Mouse (Mus musculus) cerebellum, adult 9-10 months (tissue): Measurements from ENCODE around the gene Ssh1.

Experiments
- DNase-seq: peaks from one replicate; pipeline ENCODE4 v3.0.0; 2022

The Ssh1 gene

GRCm38 (mm10) chr5:113992339-113992831, 1.3 kb downstream of the Ssh1 start:
- no peak for DNase-seq

DNA sequence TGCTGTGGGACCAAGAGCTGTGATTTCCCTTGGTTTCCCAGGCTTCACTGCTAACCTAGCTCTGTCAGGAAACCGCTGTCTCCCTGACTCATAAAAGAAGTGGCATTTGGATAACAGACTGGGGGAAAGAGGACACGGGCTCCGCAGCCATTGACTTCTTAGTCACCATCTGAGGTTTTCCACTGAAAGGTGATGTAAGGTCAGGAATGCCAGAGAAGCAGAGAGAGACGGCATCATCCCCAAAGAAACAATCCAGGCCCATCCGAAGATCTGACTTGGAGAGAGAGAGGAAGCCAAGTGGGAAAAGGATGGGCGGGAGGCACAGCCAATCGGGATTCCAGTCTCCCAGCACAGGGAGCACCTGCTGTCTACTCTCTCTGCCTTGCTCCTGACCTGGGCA, 2.6 kb downstream of the Ssh1 start:
- DNase-seq = no peak

DNA sequence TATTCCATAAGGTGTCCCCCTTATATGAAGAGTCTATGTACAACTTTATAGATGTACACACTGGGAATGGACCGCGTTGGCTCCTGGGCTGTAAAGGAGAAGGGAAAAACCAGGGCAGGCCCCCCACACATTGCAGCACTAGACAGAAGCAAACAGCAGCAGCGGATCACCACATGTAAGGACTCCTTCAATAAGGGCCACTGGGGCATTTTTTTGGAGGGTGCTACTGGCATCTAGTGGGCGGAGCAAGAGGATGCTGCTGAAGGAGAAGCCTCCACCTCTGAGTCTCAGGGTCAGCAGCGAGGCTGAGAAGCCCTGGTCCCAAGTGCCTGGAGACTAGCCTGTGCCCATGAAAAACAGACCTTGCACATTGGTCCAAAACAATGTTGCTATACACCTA, 3.1 kb downstream of the Ssh1 start:
- no peak for DNase-seq

- DNase-seq = no peak
Observed at GRCm38 (mm10) chr5:113989437-113990024, 4.2 kb downstream of the Ssh1 start.

DNA sequence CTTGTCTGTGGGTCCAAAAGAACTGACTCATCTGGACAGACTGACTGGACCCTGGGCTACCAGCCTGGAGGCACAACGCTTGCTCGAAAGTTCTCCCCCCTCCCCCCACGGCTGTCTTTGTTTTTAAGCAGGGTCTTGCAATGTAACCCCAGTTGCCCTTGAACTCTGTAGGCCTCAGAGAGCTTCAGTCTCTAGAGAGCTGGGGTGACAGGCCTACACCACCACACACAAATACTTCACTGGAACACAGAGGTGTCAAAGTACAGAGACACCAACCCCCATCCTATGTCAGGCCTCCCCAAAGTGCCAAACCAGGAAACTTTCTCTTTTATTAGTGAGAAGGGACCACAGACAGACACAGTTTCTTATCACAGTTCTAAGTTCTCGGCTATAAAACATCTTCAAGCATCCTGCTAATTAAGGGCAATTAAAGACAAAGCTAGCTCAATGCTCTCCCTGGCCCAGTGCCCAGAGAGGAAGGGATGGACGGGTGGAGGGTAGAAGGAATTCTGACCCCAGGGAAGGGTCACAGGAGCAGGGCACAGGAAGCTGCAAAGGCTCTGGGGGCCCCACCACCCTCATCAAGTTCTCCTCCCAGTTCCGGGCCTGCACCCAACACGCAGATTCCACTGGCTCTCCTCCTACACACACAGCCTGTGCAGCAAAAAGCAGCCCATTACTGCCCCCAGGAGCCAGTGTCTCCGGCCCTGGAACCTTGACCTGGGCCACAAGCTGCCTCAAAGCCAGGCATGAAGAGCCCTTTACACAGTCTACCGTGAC, 7.3 kb downstream of the Ssh1 start:
- no peak for DNase-seq

DNA sequence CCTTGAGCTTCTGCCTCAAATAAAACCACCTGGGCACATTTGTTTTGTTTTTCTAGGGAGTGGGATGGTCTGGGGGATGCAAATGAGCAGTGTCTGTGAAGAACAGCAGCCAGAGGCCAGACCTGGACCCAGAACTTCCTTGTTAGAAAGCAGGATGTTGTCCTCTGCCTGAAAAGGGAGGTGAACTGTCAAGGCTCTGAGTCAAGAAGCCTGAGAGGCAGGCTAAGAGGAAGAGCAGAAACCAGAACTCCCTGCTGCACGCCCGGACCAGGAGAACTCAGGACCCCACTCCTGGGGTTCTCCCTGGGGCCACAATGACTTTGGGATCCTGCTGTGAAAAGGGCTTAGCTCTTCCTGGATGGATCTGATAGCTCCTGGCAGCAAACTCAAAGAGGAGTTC, 8.0 kb downstream of the Ssh1 start:
- DNase-seq = no peak

GRCm38 (mm10) chr5:113984025-113984740, 9.5 kb downstream of the Ssh1 start:
- DNase-seq = no peak

- DNase-seq = no peak
Observed at GRCm38 (mm10) chr5:113983541-113983940, 10.2 kb downstream of the Ssh1 start.

GRCm38 (mm10) chr5:113981843-113982242, 11.9 kb downstream of the Ssh1 start:
- DNase-seq = no peak

- DNase-seq = no peak
Observed at GRCm38 (mm10) chr5:113981171-113981570, 12.5 kb downstream of the Ssh1 start.

- DNase-seq = no peak
Observed at GRCm38 (mm10) chr5:113980511-113980910, 13.2 kb downstream of the Ssh1 start.

- DNase-seq = no peak
Observed at GRCm38 (mm10) chr5:113977309-113977708, 16.4 kb downstream of the Ssh1 start.

DNA sequence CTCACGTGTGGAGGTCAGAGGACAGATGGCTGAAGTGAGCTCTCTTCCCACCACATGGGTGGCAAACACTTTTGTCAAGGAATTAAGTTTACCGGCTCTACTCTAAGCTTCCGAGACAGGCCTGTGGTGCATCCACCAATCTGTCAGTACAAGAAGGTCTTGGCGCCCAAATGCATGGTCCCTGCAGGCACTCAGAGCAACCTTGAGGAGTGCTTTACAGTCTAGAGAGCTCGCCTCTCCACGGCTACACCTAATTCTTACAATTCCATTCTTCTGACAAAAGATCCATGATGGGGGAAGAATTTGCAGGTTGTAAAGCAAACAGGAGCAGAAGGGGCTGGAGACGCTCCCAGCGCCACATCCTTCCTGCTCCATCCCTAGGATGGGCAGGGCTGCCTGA, 17.1 kb downstream of the Ssh1 start:
- DNase-seq = no peak

DNA sequence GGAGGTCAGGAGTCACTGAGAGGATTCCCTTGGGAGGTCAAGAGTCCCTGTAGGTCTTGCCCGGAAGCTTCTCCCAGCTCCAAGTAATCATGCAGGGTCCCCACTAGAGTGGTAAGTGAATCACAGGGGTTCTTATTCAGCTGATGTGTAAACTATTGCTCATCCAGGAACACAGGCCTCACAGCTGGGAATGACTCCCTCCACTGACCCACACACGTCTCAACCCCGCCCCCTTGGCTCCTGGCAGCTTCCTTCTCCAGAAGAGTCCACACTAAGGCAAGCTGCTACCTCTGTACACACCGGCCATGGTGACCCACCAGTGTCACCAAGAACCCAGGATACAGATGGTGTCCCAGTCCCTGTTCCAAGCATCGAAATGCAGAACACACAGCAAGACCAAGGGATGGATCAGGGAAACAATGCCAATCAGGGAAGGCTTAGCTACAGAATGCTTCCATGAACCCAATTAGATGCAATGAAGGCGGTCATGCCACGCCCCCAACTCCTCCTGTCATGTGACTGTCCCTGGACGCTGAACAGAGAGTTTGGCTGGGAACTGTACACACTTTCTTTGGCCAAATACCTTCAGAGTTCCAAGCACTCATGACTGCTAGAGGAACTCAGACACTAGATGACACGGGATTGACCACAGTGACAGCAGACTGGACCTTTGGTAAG, 18.0 kb downstream of the Ssh1 start:
- DNase-seq = no peak

DNA sequence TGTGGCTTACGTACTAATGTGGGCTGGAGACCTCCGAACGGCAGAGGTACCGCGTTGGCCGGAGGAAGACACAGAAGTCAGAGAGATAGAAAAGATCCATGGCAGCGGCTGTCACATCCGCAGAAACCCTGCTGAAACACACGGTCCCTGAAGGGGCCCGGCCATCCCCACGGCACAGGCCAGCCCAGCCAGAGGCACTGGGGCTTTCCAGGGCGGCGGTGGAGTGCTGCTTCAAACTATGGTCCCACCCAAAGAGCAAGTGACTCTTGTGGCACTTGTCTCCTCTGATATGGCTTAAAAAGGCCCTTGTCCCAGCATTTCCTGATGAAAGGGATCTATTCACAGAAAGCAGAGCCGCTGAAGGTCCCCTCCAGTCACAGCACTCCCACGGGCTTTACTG, 19.1 kb downstream of the Ssh1 start:
- DNase-seq = no peak

DNA sequence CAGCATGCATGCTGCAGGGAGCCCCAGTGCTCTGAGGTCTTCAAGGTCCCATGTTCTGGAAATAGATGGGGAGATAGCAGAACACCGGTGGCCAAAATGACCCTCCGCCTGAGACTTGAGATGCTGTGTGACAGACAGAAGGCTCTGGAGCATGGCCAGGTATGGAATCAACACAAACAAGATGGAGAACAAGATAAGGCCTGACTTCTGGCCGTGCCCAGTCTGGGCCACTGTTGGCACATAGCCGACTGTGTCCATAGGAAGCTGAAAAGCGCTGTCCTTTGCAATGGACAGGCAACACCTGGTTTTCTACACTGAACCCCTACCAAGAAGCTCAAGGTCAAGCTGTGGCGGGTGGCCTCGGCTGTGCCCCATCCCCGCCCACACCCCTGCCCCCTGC, 19.9 kb downstream of the Ssh1 start:
- no peak for DNase-seq

GRCm38 (mm10) chr5:113972589-113973515, 20.8 kb downstream of the Ssh1 start:
- DNase-seq = no peak

GRCm38 (mm10) chr5:113971434-113971960, 22.2 kb downstream of the Ssh1 start:
- DNase-seq = no peak

DNA sequence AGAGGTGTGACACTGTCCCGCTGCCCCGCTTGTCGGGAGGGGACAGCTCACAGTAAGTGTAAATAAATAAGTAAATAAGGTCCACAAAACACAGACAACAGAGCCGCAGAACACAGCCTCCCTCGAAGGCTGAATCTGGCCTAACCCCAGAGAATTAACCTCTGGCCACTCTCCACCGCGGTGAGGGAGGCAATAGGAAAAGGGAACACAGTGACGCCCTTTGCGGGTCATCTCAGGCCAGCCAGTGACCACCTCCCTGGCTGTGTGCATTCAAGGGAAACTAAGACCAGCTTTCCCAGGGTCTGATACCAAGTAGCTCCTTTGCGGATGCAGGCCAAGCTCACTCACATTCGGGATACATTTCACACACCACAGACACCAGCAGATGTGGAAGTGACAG, 25.3 kb downstream of the Ssh1 start:
- DNase-seq = no peak

- DNase-seq = no peak
Observed at GRCm38 (mm10) chr5:113966452-113967150, 27.1 kb downstream of the Ssh1 start.

DNA sequence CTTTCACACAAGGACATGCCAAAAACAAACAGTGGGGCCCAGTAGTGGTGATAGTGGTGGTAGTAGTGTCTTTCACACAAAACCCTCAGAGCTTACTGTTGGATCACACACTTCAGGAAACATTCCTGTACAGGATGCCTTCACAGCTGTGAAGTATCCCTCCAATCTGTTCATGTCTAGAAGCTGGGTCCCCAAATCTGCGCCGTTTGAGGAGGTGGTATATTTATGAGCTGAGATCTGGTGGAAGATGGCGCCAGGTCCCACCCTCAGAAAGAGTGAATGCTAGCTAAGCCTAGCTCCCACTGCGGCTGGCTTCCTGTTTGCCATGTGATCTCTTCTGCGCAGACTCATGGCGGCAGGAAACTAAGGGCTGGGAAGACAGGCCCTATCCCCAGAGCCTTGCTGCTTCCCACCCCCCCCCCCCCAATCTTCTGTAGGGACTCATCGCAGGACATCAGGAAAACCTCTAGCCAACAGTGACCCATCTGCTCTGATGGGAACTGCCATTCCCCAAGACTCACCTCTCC, 28.0 kb downstream of the Ssh1 start:
- no peak for DNase-seq
